Mouse (Mus musculus) frontal cortex, postnatal 10 days (tissue): ENCODE measurements around the gene Npr2.

Source experiments
- DNase-seq, 2 experiments: peaks; one replicate each; pipeline ENCODE4 v3.0.0; 2022; ENCODE audit warnings: low spot score in 2 of 2, mixed read lengths in 1 of 2

Npr2 gene

GRCm38 (mm10) chr4:43629106-43629817 is 2.5 kb upstream of the Npr2 start:
- no peak for DNase-seq

DNA sequence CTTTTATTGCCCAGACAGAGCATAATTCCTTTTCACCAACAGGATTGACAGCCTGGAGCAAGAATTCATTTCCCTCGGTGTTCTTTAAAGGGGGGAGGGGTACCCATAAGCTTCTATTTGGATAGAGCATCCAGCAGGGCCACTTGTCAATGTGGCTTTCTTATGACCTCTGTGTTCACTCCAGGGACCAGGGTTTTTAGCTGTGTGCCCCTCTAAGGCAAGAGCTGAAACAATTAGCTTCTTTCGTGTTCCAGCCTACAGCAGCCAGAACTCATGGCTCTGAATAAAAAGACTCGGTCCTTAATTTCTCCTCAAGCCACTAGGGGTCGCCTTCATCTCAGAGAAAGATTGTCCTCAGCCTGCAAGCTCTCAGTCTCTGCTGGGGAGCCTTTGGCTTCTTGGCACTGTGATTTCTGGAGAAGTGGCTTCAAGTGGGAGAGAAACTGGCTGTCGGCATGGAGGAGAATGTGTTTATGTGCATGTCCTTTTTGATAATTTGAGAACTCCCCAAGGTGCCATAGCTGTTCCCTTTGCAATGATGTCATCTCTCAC is 1.6 kb upstream of the Npr2 start:
- DNase-seq = peak; percentile 72 to 81

- no peak for DNase-seq
Measured at GRCm38 (mm10) chr4:43630671-43631045, 1.1 kb upstream of the Npr2 start.

- DNase-seq = peak in 1 of 2 experiments; percentile 31
Measured at GRCm38 (mm10) chr4:43631956-43632920, 503 bp downstream of the Npr2 start.

GRCm38 (mm10) chr4:43633296-43633695 is 1.6 kb downstream of the Npr2 start:
- DNase-seq = peak in 1 of 2 experiments; percentile 4

GRCm38 (mm10) chr4:43633736-43634135 is 2.0 kb downstream of the Npr2 start:
- peak in 1 of 2 experiments; percentile 1 for DNase-seq

DNA sequence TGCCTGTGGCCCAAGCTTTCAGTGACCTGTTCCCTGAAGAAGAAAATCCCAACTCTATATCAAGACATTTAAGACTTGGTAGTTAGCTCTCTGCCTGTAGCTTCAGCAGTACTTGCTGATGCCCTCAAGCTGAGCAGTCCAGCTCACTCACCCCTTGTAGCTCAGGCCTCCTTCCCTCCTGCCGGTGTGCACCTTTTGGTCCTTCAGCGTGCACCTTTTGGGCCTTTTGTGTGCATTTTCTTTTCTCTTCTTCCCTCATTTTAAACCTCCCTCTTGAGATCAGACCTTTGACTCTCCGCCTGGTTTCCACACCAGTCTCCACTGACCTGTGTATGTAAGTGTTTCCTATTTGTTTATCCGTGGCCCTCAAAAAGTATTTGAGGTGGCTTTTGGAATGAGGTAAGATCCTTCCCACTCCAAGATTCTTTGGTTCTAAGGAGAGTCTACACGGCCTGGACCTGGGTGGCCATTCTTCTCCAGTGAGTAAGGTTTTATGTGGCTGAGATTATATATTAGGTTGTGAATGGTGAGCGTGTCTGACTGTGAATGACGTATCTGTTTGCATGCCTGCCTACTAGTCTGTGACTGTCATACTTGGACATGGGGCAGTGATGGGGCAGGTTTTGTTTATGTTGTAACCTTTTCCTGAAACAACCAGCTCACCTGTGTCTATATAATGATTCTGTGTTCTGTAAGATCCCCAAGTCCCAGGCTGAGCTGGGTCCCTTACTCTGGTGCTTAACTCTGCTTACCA is 3.1 kb downstream of the Npr2 start:
- DNase-seq = peak in 1 of 2 experiments; percentile 2

DNA sequence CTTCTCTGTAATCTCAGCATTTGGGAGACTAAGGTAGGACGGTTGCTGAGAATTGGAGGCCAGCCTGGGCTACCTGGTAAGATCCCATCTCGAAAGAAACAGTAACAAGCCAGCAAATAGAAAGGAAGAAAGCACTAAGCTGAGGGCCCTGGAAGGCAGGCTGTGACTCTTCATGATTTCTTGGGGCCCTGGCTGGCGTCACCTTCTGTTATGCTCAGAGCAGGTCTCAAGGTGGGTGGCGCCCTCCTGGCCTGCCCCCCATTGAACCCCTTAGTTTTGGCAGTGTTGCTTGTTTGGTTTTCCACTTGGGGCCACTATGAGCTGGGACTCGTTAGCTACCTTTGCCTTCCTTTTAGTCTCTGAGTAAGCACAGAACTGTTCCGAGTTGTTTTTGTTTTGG is 5.0 kb downstream of the Npr2 start:
- DNase-seq = peak; percentile 1 to 2

DNA sequence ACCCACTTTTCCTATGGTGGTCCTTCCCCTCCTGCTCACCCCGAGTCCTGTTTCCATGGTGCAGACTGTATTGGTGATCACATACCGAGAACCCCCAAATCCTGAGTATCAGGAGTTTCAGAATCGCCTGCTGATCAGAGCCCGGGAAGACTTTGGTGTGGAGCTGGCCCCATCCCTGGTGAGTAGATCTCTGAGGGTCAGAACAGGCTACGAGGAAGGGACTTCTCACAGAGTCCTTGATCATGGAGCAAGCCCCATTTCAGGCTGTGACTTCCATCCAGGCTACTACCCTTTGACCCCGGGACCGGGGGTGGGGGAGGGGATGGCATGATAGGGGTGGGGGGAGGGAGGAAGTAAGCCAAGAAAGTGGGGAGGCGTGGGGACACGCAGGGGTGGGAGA is 8.3 kb downstream of the Npr2 start:
- peak in 1 of 2 experiments; percentile 2 for DNase-seq

GRCm38 (mm10) chr4:43640491-43640890 is 8.8 kb downstream of the Npr2 start:
- peak in 1 of 2 experiments; percentile 1 for DNase-seq

GRCm38 (mm10) chr4:43649783-43650182 is 18.0 kb downstream of the Npr2 start:
- no peak for DNase-seq

DNA sequence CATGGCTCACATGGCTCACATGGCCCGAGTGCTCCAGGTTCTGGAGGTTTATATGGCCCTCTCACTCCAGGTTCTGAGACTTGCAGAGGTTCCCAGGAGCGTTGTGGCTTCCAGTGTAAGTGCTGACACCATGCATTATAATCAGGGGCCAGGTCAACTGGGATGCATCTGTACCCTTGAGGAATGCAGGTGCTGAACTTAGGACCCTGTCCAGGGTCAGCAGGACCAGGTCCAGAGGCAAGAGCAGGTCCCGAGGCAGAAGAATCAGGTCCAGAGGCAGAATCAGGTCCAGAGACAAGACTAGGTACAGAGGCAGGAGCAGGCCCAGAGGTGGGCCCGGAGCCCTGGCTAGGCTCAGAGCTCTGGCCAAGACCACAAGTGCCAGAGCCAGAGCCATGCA is 21.0 kb downstream of the Npr2 start:
- DNase-seq = no peak

GRCm38 (mm10) chr4:43653161-43654015 is 21.7 kb downstream of the Npr2 start, which contains the start of gene Spag8:
Spag8 (minus strand) TSS chr4:43653594.
- peak in 1 of 2 experiments; percentile 53 for DNase-seq

- no peak for DNase-seq
Measured at GRCm38 (mm10) chr4:43655656-43656338, 24.1 kb downstream of the Npr2 start.

DNA sequence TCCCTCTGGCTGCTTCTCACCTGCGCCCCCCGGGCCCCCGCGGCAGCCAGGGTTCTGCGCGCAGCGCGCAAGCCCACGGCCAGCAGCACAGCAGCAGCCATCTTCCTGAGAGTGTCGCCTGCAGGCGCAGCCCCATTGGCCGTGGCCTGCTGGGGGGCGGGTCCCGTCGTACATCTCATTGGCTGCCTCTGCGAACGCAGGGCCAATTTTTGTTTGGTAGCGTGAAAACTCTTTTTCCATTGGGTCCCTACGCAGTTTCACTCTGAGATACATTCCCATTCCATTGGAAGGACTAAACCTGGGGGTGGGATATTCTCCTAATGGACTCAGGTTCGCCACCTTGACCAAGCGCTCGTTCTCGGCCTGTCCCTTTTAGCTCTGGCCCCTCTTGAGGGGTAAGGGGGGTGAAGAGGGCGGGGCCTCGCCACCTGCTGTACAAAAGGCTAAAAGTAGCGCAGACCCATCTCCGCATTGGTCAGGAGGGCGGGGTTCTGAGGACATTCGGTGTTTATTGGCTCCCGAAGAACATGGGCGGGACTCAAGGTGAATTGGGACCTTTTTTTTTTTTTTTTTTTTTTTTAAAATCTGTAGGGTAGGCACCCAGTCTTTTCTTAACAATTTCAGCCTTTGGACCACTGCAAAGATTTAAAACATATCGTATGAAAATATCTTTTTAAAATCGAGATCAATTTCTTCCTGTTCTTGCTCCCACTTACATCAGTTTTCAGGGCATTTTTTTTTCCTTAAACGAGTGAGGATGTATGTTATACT is 24.8 kb downstream of the Npr2 start, which contains the start of gene Hint2:
Gene Hint2 (minus strand): TSS at position 128 of the 771 bp plus-strand sequence.
- DNase-seq = peak; percentile 93 to 96

GRCm38 (mm10) chr4:43657146-43657545 is 25.4 kb downstream of the Npr2 start:
- no peak for DNase-seq

GRCm38 (mm10) chr4:43666412-43666811 is 34.7 kb downstream of the Npr2 start:
- DNase-seq = no peak

GRCm38 (mm10) chr4:43668782-43669427 is 37.2 kb downstream of the Npr2 start, which contains the start of the genes Tmem8b and Fam221b:
Tmem8b (plus strand) TSS chr4:43668971.
Fam221b (minus strand) TSS chr4:43669145.
- DNase-seq = peak; percentile 74 to 88
